Mouse (Mus musculus) stomach, postnatal 0 days (tissue): ENCODE results near the gene Tmem102.
A peak's percentile ranks its signal among the peaks of the same experiment; 100 is the strongest.

Experiments used
- CTCF ChIP-seq: IDR thresholded peaks from 2 replicates; pipeline ENCODE4 v1.5.1; 2016; ENCODE audit warnings: antibody characterized with exemption, low read depth, mild to moderate bottlenecking, moderate library complexity
- EP300 ChIP-seq: optimal IDR thresholded peaks from 2 replicates; pipeline ENCODE3; 2016; ENCODE audit warnings: antibody characterized with exemption

- 0 out of 2 replicates have a peak, but pooled peaks have one; percentile 9 for TF ChIP-seq CTCF
- no peak for TF ChIP-seq EP300
Observed at GRCm38 (mm10) chr11:69810280-69810679, 4.9 kb upstream of the Tmem102 start.
